Mouse (Mus musculus) layer of hippocampus, postnatal 25 days (tissue): ENCODE results near the gene Sema3g. TPM values are rescaled to one million over a fixed set of nuclear protein-coding genes. Genes with fewer than 3 reads are reported as not detected.

Source experiments
- DNase-seq, 2 experiments: peaks; one replicate each; pipeline ENCODE4 v3.0.0; 2022; ENCODE audit warnings: mixed read lengths in 2 of 2, low spot score in 1 of 2; ENCODE audit errors: extremely low spot score in 1 of 2
- total RNA-seq, 2 experiments: library from RNA; stranded (reverse); gene quantifications; 2 replicates each; pipeline ENCODE4 v1.2.3; 2021

Gene Sema3g
- total RNA-seq, result 1 to 10 TPM; 4.4 to 5.0 TPM

DNA sequence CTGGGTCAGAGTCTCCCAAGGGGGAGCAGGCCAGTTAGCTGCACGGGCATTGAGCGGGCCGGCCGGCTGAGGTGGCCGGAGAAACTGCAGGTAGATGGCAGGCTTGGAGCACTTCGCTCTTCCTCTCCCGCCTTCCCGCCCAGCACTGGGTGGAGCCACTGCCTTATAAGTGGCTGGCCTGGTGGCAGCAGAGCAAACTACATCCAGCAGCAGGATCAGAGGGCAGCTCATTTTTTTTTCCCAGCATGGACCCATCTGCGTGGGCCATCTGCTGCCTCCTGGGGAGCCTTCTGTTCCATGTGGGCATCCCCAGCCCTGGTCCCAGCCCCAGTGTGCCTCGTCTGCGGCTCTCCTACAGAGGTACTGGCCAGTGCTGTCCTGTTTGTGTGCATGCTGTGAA is at the start of gene Sema3g:
Sema3g (plus strand) TSS at position 195 of the 400 bp plus-strand sequence.
- no peak for DNase-seq

DNA sequence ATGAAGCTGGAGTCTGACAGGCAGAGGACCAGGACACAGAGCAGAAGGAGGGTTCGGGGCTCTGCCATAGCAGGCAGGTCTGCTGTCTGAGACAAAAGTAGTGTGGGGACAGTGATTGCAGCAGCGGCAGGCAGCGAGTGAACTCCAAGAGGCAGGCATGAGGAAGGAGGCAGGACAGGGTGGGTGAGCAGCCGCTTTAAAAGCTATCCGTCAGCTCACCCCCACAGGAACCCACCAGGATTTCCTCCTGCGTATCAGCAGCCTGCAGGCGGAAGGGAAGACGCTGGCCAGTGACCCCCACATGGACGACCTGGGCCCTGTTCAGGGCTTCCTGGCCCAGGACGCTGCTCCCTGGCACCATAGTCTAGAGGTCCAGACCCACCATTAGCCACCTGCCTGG is 49.2 kb upstream of the Sema3g start, which contains the start of gene Stab1:
Stab1 (minus strand) TSS at position 217 of the 400 bp plus-strand sequence.
- DNase-seq, result no peak

GRCm38 (mm10) chr14:31169508-31169907 is 48.2 kb upstream of the Sema3g start:
- no peak for DNase-seq

DNA sequence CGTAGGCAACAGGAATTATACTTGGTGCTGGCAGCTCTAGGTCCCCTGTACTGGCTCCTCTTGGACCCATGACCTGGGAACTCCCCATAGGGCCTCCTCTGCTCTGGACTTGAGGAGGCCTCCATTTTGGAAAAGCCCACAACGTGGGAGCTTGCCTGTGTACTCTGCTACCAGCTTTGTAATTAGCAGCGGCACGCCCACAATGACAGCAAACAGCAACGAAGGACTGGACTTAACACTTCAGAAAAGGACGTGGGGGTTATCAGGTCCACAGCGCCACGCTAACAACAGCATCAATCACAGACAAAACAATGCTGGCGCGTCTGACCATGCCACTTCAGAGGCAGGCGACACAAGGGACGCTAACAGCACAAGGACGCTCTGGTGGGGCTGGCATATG is 46.7 kb upstream of the Sema3g start:
- no peak for DNase-seq

GRCm38 (mm10) chr14:31171386-31171785 is 46.3 kb upstream of the Sema3g start:
- DNase-seq, result no peak

GRCm38 (mm10) chr14:31171821-31172220 is 45.8 kb upstream of the Sema3g start:
- no peak for DNase-seq

DNA sequence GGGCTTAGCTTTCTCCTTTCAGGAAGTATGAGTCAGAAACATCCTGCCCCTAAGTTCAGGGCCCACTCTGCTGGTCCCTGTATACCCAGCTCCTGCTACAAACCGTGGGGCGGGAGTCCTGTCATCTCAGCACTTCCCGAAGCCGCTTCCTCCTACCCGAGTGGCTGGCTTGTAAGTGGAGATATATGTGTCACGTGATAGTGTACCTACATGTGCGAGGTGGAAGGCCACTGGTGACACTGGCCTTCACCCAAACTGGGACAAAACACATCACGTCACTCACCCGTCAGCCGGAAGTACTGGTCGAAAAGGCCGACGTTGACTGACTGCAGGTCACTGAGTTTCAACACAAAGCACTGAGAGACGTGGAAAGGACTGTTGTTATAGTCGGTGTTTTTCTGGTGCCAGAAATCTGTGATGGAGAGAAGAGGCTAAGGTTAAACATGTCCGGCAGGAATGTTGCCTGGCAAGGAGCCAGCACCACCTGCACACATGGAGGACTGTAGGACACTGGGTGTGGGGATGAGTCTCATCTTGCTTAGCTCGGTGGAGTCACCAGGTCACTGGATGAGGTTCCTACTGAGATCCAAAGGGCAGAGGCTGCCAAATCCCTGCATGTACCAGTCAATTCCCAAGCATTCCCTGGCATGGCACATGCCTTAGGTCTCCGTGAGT is 44.7 kb upstream of the Sema3g start:
- no peak for DNase-seq

DNA sequence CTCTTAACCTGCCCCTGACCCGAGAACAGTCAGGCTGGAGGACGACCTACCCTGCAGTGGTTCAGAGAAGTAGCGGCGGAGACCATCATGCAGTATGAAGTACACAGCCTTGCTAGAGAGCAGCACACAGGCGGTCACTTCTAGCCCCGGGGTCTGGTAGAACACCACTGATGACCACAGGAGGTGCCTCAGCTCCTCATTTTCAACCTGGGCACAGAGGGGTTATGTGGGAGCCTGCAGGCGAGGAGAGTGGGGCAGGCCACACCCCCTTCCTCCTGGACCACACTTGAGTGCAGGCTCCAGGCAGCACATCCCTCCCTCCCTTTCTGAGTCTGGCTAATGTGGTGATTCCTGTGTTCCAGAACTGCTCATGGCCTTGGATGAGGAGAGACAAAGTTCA is 44.1 kb upstream of the Sema3g start:
- DNase-seq, result no peak

DNA sequence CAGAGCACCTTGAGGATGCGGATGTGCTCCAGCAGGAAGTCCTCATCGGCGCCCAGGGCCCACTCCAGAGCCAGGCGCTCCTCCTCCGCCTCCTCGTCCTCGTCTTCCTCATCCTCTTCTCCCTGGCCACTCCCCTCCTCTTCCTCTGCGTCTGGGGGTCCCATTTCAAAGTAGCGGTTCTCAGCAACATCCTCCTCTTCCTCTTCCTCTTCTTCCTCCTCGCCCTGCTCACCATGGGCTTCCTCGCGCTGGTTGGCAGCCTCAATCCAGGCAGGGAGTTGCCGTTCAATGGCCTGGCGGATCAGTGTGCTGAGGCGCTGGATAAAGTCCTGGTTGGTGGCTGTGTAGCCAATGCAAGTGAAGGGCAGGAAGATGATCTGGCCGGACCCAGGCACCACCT is 40.4 kb upstream of the Sema3g start:
- no peak for DNase-seq

DNA sequence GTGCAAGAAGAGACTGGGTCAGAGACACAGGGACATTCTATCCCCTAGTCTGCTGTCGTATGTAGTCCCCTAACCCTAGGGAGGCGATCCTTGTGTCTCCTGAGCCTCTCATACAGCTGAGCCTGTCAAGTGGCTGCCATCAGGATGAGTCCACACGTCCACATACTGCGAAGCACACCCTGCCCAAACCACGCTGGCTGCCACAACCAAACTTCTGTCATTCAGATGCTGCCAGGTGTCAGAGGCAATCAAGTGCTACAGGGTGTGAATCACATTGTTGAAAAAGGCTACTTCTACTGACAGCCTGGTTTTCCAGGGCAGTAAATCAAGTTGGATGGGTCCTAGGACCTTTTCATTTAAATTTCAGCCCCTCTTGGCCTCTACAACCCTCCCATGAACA is 39.9 kb upstream of the Sema3g start:
- no peak for DNase-seq

GRCm38 (mm10) chr14:31179677-31180365 is 37.8 kb upstream of the Sema3g start:
- no peak for DNase-seq

DNA sequence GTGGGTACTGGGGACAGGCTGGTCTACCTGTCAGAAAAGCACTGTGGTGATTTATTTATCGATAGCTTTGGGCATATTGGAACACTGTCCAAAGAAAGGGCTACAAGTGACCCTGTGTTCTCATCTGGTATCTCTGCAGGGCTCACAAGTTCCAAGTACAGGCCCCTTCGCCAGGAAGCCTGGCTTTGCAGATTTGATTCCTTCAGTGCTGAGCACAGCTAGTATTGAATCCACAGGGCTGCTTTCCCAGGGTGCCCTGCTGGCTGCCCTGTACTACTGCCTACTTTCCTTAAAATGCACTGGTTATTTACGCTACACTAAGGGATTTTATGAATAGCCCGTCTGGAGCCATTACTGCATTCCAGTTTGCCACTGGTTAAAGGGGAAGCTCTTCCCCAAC is 36.1 kb upstream of the Sema3g start:
- DNase-seq, result no peak

GRCm38 (mm10) chr14:31182786-31183290 is 34.8 kb upstream of the Sema3g start:
- no peak for DNase-seq

GRCm38 (mm10) chr14:31183541-31183940 is 34.1 kb upstream of the Sema3g start:
- no peak for DNase-seq

- DNase-seq, result no peak
Observed at GRCm38 (mm10) chr14:31184195-31184594, 33.5 kb upstream of the Sema3g start.

GRCm38 (mm10) chr14:31186656-31187055 is 31.0 kb upstream of the Sema3g start:
- no peak for DNase-seq

DNA sequence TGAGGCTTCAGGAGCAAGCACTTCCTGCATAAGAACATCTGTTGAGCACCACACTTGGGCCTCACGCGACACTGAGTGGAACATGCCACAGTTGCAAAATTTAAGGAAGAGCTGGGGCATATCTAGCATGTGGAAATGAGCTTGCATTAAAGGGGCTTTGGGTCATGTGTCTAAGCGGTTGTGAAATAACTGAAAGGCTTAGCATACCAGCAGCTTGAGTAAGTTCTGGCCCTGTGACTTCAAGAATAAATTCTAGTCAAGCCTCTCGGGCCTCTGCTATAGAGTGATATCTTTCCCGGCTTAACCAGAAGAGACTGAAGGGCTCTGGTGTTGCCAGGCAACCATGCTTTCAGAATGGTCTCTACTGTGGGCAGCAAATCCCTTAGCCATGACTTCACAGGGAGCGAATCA is 28.9 kb upstream of the Sema3g start:
- no peak for DNase-seq

DNA sequence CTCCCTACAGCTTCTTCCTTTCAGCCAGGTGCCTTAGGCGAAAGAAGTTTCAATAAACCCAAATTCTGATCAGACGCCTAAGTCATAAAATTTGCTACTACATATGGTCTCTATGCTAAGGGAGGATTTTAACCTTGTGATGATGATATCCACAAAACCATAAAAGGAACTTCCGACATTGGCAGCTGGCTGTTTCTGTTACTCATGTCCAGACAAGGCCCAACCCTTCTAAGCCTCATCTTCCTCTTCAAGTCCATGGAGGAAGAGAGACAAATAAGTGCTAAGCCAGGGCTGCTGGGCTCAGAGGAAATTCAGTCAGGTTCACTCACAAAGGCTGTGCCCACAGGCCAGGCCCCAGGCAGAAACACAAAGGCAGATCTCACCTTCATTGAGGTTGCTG is 28.3 kb upstream of the Sema3g start:
- DNase-seq, result no peak

- DNase-seq, result no peak
Observed at GRCm38 (mm10) chr14:31191936-31192335, 25.7 kb upstream of the Sema3g start.

GRCm38 (mm10) chr14:31193791-31194190 is 23.9 kb upstream of the Sema3g start:
- no peak for DNase-seq

GRCm38 (mm10) chr14:31194441-31194840 is 23.2 kb upstream of the Sema3g start:
- no peak for DNase-seq
